Mouse (Mus musculus): Measurements from ENCODE around the gene Trpd52l3.

The Trpd52l3 gene

GRCm38 (mm10) chr19:30003621-30004020, at the start of gene Trpd52l3:
Gene Trpd52l3 (plus strand): TSS chr19:30003790.
- no peak for DNase-seq (ENCODE audit: low read depth, low spot score)

- DNase-seq (ENCODE audit: low read depth, low spot score): no peak
These were observed 49.8 kb upstream of the Trpd52l3 start for GRCm38 (mm10) chr19:29953833-29954232.

GRCm38 (mm10) chr19:29955454-29955853, 48.1 kb upstream of the Trpd52l3 start:
- DNase-seq (ENCODE audit: low read depth, low spot score): no peak

GRCm38 (mm10) chr19:29960906-29961305, 42.7 kb upstream of the Trpd52l3 start:
- no peak for DNase-seq (ENCODE audit: low read depth, low spot score)

GRCm38 (mm10) chr19:29961842-29962241, 41.7 kb upstream of the Trpd52l3 start:
- no peak for DNase-seq (ENCODE audit: low read depth, low spot score)

GRCm38 (mm10) chr19:29963598-29964092, 39.9 kb upstream of the Trpd52l3 start:
- DNase-seq (ENCODE audit: low read depth, low spot score): no peak

DNA sequence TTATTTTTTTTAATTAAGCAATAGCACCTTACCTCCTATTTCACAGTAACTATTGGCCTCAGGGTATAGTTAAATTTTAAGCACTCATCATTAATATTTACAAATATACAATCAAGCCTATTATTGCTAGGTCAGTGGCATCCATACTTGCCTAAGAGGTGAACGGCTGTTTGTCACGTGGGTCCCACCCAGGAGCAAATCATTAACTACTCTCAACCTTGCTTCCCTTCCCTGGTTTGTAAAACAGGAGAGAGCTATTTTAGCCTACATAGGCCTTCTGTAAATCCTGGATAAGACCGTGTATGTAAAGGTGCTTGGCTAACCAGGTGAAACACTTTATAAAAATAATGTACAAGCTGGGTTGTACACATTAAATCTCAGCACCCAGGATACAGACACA, 35.6 kb upstream of the Trpd52l3 start:
- DNase-seq (ENCODE audit: low read depth, low spot score): no peak

DNA sequence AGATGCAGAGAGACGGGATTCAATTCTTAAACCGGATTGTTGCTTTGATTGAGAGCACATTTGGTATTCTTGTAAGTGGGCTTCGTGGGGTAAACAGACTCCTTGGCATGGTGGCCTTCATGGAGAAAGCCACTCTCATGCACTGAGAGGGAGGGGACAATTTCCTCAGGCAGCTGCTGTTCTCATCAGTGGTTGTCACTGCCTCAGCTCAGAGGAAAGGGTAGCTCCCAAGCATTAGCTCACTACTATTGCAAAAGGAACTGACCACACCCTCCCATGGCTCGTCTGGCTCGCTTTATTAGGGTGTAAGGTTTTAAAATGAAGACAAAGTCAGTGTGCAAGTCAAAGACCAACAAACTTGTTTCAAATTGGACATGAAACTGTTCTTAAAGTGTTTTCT, 30.2 kb upstream of the Trpd52l3 start:
- no peak for DNase-seq (ENCODE audit: low read depth, low spot score)

- peak; percentile 39 for DNase-seq (ENCODE audit: low read depth, low spot score)
These were observed 24.7 kb upstream of the Trpd52l3 start for GRCm38 (mm10) chr19:29978847-29979246.

- DNase-seq (ENCODE audit: low read depth, low spot score): no peak
These were observed 24.0 kb upstream of the Trpd52l3 start for GRCm38 (mm10) chr19:29979452-29980089.

DNA sequence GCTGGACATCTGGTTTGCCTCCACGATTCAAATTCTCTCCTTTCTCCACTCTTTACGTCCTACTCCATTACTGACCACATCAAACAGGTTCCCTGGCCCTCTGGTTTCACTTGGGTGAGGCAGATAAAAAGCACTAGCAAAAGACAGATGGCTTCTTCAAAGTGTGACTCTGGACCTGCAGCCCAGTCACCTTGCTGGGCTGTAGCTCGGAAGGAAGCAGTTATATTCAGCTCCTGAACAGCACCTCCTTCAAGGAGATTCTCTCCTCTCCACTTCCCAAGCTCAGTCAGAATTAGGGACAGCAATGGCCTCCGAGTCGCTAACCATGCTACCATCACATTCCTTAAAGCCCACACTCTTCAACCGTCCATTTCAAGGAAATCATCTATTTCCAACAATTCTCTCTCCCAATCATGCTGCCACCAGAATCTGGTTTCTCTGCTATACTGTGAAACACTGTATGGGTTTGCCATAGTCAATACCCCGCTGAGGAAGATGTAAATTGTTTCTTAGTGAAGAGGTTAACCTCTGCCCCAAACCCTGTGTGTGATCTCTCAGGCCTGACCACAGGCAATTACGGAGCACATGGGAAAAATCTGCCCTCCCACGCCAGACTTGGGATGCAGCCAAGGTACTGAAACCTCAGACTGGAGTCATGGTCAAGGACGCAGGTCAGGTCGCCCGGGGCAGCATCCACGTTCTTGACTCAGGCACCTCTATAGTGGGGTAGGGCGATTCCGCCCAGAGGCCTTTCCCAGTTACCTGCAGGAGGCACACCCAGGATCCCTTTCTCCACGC, 19.2 kb upstream of the Trpd52l3 start:
- peak; percentile 55 for DNase-seq (ENCODE audit: low read depth, low spot score)

GRCm38 (mm10) chr19:29986464-29987091, 17.0 kb upstream of the Trpd52l3 start:
- no peak for DNase-seq (ENCODE audit: low read depth, low spot score)

DNA sequence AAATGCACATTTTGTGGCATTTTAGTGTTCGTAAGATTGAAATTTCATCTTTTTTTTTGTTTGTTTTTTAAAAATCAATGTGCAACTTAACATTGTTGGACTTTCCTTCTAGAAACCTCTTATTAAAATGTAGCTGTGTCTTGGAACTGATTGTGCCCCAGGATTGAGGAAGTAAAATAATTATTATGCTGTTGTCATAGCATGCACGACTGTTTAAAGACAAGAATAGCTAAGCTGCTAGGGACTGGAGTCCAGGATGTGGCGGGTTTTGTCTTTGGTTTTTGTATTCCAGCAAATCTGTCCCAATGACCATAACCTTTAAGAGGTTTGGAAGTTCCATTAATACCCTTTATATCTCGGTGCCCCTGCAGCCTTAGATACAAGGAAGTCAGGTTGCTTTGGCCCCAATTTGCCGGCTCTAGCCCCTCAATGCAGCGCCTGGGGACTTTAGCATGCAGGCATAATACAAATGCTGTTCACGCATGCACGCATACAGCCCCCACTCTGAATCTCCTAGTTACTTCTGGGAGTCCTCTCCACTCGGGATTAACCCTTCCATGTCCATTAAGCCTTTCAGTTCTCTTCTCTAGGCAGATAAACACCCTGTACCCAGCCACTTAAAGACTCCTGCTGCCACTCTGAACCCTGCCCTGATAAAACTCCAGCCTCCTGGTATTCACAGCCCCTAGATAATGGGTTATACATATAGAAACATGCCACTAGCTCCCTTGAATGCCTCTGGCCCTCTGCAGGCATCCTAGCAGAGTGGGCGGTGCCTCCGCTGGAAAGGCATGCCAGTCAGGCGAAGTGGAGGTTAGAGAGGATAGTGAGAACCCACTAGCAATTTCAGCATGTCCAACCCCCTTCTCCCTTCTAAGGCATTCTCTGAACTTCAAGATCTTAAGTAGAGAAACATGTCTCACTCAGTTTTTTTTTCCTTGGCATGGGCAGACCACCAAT, 2.9 kb upstream of the Trpd52l3 start:
- DNase-seq (ENCODE audit: low read depth, low spot score): no peak

DNA sequence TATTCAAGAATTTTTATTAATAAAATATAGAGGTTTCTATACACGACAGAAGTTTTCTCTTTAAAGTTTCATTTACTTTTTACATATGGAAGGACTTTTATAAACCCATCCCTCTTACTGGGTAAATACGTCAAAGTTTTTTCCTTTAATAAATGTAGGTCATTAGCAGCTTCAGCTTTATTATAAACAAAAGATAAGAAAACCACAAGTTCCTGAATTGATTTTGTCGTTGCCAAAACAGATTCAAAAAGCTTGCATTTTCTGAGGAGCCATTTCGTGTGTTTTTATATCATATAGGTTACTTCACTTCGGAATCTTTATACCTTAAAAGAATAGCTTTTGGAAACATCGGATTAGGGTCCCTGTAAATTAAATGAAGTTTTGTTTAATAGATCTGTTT, 2.0 kb upstream of the Trpd52l3 start:
- no peak for DNase-seq (ENCODE audit: low read depth, low spot score)

DNA sequence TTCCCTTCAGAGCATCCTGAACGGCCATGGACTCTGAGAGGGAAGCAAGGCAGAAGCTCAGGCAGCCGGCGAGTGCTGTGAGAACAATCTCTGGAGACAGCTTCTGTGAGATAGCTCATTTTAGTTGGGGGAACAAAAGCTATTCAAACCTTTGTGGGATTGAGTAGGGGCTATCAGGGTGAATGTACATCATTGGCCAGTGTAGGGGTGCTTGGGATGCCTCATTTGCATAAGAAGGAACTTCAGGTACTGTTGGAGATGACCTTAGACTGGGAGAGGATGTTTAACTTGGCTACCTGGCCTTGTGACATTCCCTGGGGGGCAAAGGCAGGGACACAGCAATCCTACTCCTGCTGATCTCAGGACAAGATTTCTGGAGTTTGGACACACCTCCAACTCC, 2.8 kb downstream of the Trpd52l3 start:
- DNase-seq (ENCODE audit: low read depth, low spot score): peak; percentile 41

- DNase-seq (ENCODE audit: low read depth, low spot score): no peak
These were observed 7.1 kb downstream of the Trpd52l3 start for GRCm38 (mm10) chr19:30010520-30011296.

DNA sequence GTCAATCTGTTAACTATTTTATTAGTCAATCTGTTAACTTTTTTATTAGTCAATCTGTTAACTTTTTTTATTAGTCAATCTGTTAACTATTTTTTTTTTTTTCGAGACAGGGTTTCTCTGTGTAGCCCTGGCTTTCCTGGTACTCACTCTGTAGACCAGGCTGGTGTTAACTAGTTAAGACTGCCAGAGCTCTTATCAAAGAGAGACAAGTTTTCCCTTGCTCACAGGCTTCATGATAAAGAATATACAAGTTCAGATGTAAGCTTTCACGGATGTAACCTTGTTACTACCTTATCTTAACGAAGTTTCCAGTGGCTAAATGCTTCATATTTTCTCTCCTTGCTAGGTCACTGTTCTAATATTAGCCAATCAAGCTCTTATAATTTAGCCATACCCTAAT, 10.7 kb downstream of the Trpd52l3 start:
- DNase-seq (ENCODE audit: low read depth, low spot score): no peak

GRCm38 (mm10) chr19:30016156-30016555, 12.6 kb downstream of the Trpd52l3 start:
- DNase-seq (ENCODE audit: low read depth, low spot score): no peak

- peak; percentile 23 for DNase-seq (ENCODE audit: low read depth, low spot score)
These were observed 19.8 kb downstream of the Trpd52l3 start for GRCm38 (mm10) chr19:30023419-30023818.

GRCm38 (mm10) chr19:30029002-30029710, 25.6 kb downstream of the Trpd52l3 start:
- DNase-seq (ENCODE audit: low read depth, low spot score): peak; percentile 94

All from ZHBTc4 (cell line).